Mouse (Mus musculus) midbrain, postnatal 0 days (tissue): ENCODE data around the gene 4931406C07Rik. TPM values are rescaled to one million over a fixed set of nuclear protein-coding genes. Genes with fewer than 3 reads are reported as not detected.
"Not testable (repeated sequence)": the region's sequence is repeated elsewhere in the genome, so short reads cannot be mapped to it uniquely, and the experiment has no call there.

Experiments used
- ATAC-seq: fragments of 200-750 bp; cut with Nextera tagmentation; 2 replicates; pipeline ENCODE4 v1.8.0; 2017; ENCODE audit warnings: moderate number of reproducible peaks, mild to moderate bottlenecking, moderate TSS enrichment, moderate library complexity; ENCODE audit not compliant: low FRiP score
- DNase-seq: peaks from one replicate; pipeline ENCODE4 v3.0.0-alpha.2; 2015; ENCODE audit warnings: low spot score
- H3K27ac ChIP-seq: fragments of 300-500 bp; sonication (generic); 2 replicates; pipeline ENCODE4 v1.5.1; 2014; ENCODE audit warnings: low read depth, mild to moderate bottlenecking, low read length, mixed read lengths
- H3K27me3 ChIP-seq: fragments of 300-500 bp; sonication (generic); 2 replicates; pipeline ENCODE4 v1.6.1; 2014; ENCODE audit warnings: low read length, control low read depth, mixed read lengths; ENCODE audit not compliant: insufficient read depth
- H3K36me3 ChIP-seq: fragments of 300-500 bp; sonication (generic); 2 replicates; pipeline ENCODE4 v1.6.1; 2014; ENCODE audit warnings: low read length, control low read depth, mixed read lengths; ENCODE audit not compliant: insufficient read depth
- H3K4me1 ChIP-seq: fragments of 300-500 bp; sonication (generic); 2 replicates; pipeline ENCODE4 v1.6.1; 2014; ENCODE audit warnings: mild to moderate bottlenecking, control low read depth, antibody characterized with exemption, low read length, mixed read lengths; ENCODE audit not compliant: insufficient read depth
- H3K4me2 ChIP-seq: fragments of 300-500 bp; sonication (generic); 2 replicates; pipeline ENCODE4 v1.6.1; 2014; ENCODE audit warnings: low read depth, mild to moderate bottlenecking, low read length, mixed read lengths; ENCODE audit not compliant: poor library complexity, severe bottlenecking
- H3K4me3 ChIP-seq: fragments of 300-500 bp; sonication (generic); 2 replicates; pipeline ENCODE4 v1.5.1; 2014; ENCODE audit warnings: low read depth, mild to moderate bottlenecking, low read length, moderate library complexity
- H3K9ac ChIP-seq: fragments of 300-500 bp; sonication (generic); replicated peaks from 2 replicates; pipeline ENCODE4 v1.6.1; 2014; ENCODE audit warnings: mild to moderate bottlenecking, low read length, moderate library complexity, mixed read lengths; ENCODE audit not compliant: poor library complexity, severe bottlenecking
- H3K9me3 ChIP-seq: fragments of 300-500 bp; sonication (generic); 2 replicates; pipeline ENCODE4 v1.6.1; 2016; ENCODE audit warnings: low read length, control low read depth
- CTCF ChIP-seq: IDR thresholded peaks from 2 replicates; pipeline ENCODE4 v1.5.1; 2016; ENCODE audit warnings: antibody characterized with exemption, mild to moderate bottlenecking
- WGBS: fragments of 180-500 bp; shearing (Covaris S2); extraction: QIAGEN DNeasy Blood & Tissue Kit; methylation state at CpG from one replicate; pipeline ENCODE4 v1.1.7; 2014; 5-methylcytosine and 5-hydroxymethylcytosine counted together
- polyA plus RNA-seq: library from polyadenylated mRNA; unstranded; fragments of >200 nt; fragmentation: Nextera tagmentation; extraction: Ambion mirVana; gene quantifications from 2 replicates; pipeline ENCODE4 v1.2.1, GENCODE M21; 2015
- total RNA-seq: library from RNA; depleted of rRNA; stranded (reverse); fragments of >200 nt; gene quantifications from 2 replicates; pipeline ENCODE4 v1.2.3, GENCODE M21; 2014

Gene 4931406C07Rik
- total and polyA plus RNA-seq, 2 experiments from 2014 or later: 14.8 to 16.4 TPM

GRCm38 (mm10) chr9:15307257-15307656 is 1.0 kb upstream of the 4931406C07Rik start:
- no peak for DNase-seq
- no peak for ATAC-seq
- TF ChIP-seq CTCF: no peak
- Histone ChIP-seq H3K27ac (no peak overlapping the region), H3K9ac (peak overlapping the region; percentile 90), H3K27me3 (no peaks in the 10 kb centered on the region), H3K36me3 (peaks cover 19% of the 10 kb centered on the region), H3K4me2 (peak overlapping the region; percentile 71), H3K4me1 (peaks cover 10% of the 10 kb centered on the region; the same call in 1 of the 2 replicates), H3K9me3 (no peaks in the 10 kb centered on the region), H3K4me3 (peak overlapping the region; percentile 80)
- 6% methylated on average over 6 of the region's 6 CpGs for WGBS

GRCm38 (mm10) chr9:15305503-15306397 is 498 bp downstream of the 4931406C07Rik start, which contains the start of gene Taf1d:
TSS of gene Taf1d (plus strand) at chr9:15306214.
- DNase-seq (peak; percentile 95), ATAC-seq (peak; percentile 99)
- peak within 1 kb of the TSS; percentile 71 for H3K4me2 ChIP-seq
- H3K9ac ChIP-seq: peak within 1 kb of the TSS; percentile 90
- H3K36me3 ChIP-seq: peaks cover 13% of the 10 kb centered on the region
- no peaks in the 10 kb centered on the region for H3K9me3 ChIP-seq
- no peak for TF ChIP-seq CTCF
- peak within 1 kb of the TSS; percentile 80 for H3K4me3 ChIP-seq
- 15% methylated on average over 44 of the region's 45 CpGs for WGBS
- peaks cover 12% of the 10 kb centered on the region; the same call in 1 of the 2 replicates for H3K4me1 ChIP-seq
- H3K27me3 ChIP-seq: no peaks in the 10 kb centered on the region
- H3K27ac ChIP-seq: peak within 1 kb of the TSS; percentile 88

GRCm38 (mm10) chr9:15302881-15303280 is 3.4 kb downstream of the 4931406C07Rik start:
- ATAC-seq (no peak), DNase-seq (no peak)
- no peak overlapping the region for H3K9ac ChIP-seq
- H3K4me1 ChIP-seq: peaks cover 12% of the 10 kb centered on the region; the same call in 1 of the 2 replicates
- no peaks in the 10 kb centered on the region for H3K36me3 ChIP-seq
- no peak overlapping the region for H3K4me3 ChIP-seq
- no peak overlapping the region for H3K27ac ChIP-seq
- no peak overlapping the region for H3K4me2 ChIP-seq
- H3K27me3 ChIP-seq: no peaks in the 10 kb centered on the region
- WGBS: 54% methylated on average over 2 of the region's 2 CpGs
- TF ChIP-seq CTCF: no peak
- no peaks in the 10 kb centered on the region for H3K9me3 ChIP-seq

- H3K9me3 ChIP-seq, H3K9ac ChIP-seq, ATAC-seq, H3K4me1 ChIP-seq, H3K4me2 ChIP-seq, H3K27me3 ChIP-seq, H3K27ac ChIP-seq, DNase-seq, H3K36me3 ChIP-seq, H3K4me3 ChIP-seq: not testable (repeated sequence)
- WGBS: 78% methylated on average over 6 of the region's 6 CpGs
- TF ChIP-seq CTCF: peak; percentile 35
These were observed 4.2 kb downstream of the 4931406C07Rik start for GRCm38 (mm10) chr9:15302006-15302405.

- Histone ChIP-seq H3K9ac (no peak overlapping the region), H3K4me1 (peaks cover 7% of the 10 kb centered on the region; the same call in 1 of the 2 replicates), H3K27me3 (no peaks in the 10 kb centered on the region), H3K4me3 (no peak overlapping the region), H3K27ac (no peak overlapping the region), H3K9me3 (no peaks in the 10 kb centered on the region), H3K36me3 (peaks cover 4% of the 10 kb centered on the region; the same call in 1 of the 2 replicates), H3K4me2 (no peak overlapping the region)
- ATAC-seq (no peak), DNase-seq (no peak)
- WGBS: 49% methylated on average over 6 of the region's 6 CpGs
- no peak for TF ChIP-seq CTCF
These were observed 4.8 kb downstream of the 4931406C07Rik start for GRCm38 (mm10) chr9:15301399-15301798.

- no peak overlapping the region for H3K9ac ChIP-seq
- H3K4me3 ChIP-seq: no peak overlapping the region
- peaks cover 6% of the 10 kb centered on the region; the same call in 1 of the 2 replicates for H3K4me1 ChIP-seq
- H3K27ac ChIP-seq: no peak overlapping the region
- no peaks in the 10 kb centered on the region for H3K9me3 ChIP-seq
- TF ChIP-seq CTCF: no peak
- no peak for ATAC-seq
- WGBS: 90% methylated on average over 5 of the region's 5 CpGs
- H3K4me2 ChIP-seq: no peak overlapping the region
- H3K27me3 ChIP-seq: no peaks in the 10 kb centered on the region
- H3K36me3 ChIP-seq: peaks cover 4% of the 10 kb centered on the region; the same call in 1 of the 2 replicates
- no peak for DNase-seq
These were observed 6.2 kb downstream of the 4931406C07Rik start for GRCm38 (mm10) chr9:15300056-15300455.
